Mouse (Mus musculus) MEL (cell line): ENCODE measurements around the gene C1s1.

ENCODE experiments used
- CTCF ChIP-seq, 3 experiments: IDR thresholded peaks in 2 of 3; conservative IDR thresholded peaks in 1 of 3; 2 replicates each; pipeline ENCODE4 v1.5.1; 2011 to 2012; ENCODE audit warnings: low read length in 3 of 3, low read depth in 2 of 3, mild to moderate bottlenecking in 2 of 3, improper control_type of control experiment in 1 of 3, inconsistent platforms in 1 of 3, mixed read lengths in 1 of 3, moderate library complexity in 1 of 3; ENCODE audit not compliant: control insufficient read depth in 1 of 3, insufficient read depth in 1 of 3, poor library complexity in 1 of 3, severe bottlenecking in 1 of 3
- GATA1 ChIP-seq: IDR thresholded peaks from 2 replicates; pipeline ENCODE4 v1.6.1; 2011; ENCODE audit warnings: low read depth, low read length, improper control_type of control experiment
- MAX ChIP-seq: IDR thresholded peaks from 2 replicates; pipeline ENCODE4 v1.6.1; 2011; ENCODE audit warnings: low read length, improper control_type of control experiment
- MXI1 ChIP-seq: IDR thresholded peaks from 2 replicates; pipeline ENCODE4 v1.6.1; 2011; ENCODE audit warnings: mild to moderate bottlenecking, low read depth, low read length, improper control_type of control experiment
- NELFE ChIP-seq: IDR thresholded peaks from 2 replicates; pipeline ENCODE4 v1.6.1; 2011; ENCODE audit warnings: low read depth, low read length, improper control_type of control experiment
- POLR2A ChIP-seq, 2 experiments: IDR thresholded peaks; 2 replicates each; pipeline ENCODE4 v1.6.1; 2011 to 2012; ENCODE audit warnings: low read length in 2 of 2, mild to moderate bottlenecking in 2 of 2, control low read depth in 1 of 2, improper control_type of control experiment in 1 of 2, low read depth in 1 of 2, moderate library complexity in 1 of 2; ENCODE audit not compliant: control insufficient read depth in 1 of 2, insufficient read depth in 1 of 2, poor library complexity in 1 of 2
- SIN3A ChIP-seq: IDR thresholded peaks from 2 replicates; pipeline ENCODE4 v1.6.1; 2012; ENCODE audit warnings: low read length, improper control_type of control experiment, inconsistent platforms
- TAL1 ChIP-seq: IDR thresholded peaks from 2 replicates; pipeline ENCODE4 v1.6.1; 2012; ENCODE audit warnings: mild to moderate bottlenecking, inconsistent platforms, low read length, moderate library complexity, mixed read lengths
- TBP ChIP-seq: IDR thresholded peaks from 2 replicates; pipeline ENCODE4 v1.8.0; 2011; ENCODE audit warnings: low read depth, low read length, improper control_type of control experiment
- TCF12 ChIP-seq: IDR thresholded peaks from 2 replicates; pipeline ENCODE4 v1.6.1; 2014; ENCODE audit warnings: low read depth, mild to moderate bottlenecking, inconsistent platforms, low read length, improper control_type of control experiment, moderate library complexity
- USF2 ChIP-seq, 2 experiments: IDR thresholded peaks; 2 replicates each; pipeline ENCODE4 v1.6.1; 2011 to 2012; ENCODE audit warnings: improper control_type of control experiment in 2 of 2, low read length in 2 of 2, borderline replicate concordance in 1 of 2, inconsistent platforms in 1 of 2, low read depth in 1 of 2, mild to moderate bottlenecking in 1 of 2; ENCODE audit not compliant: insufficient read depth in 1 of 2
- ZC3H11A ChIP-seq: IDR thresholded peaks from 2 replicates; pipeline ENCODE4 v1.6.1; 2012; ENCODE audit warnings: low read depth, mild to moderate bottlenecking, inconsistent platforms, low read length, improper control_type of control experiment
- ZMIZ1 ChIP-seq: IDR thresholded peaks from 2 replicates; pipeline ENCODE4 v1.6.1; 2012; ENCODE audit warnings: low read depth, mild to moderate bottlenecking, inconsistent platforms, low read length, improper control_type of control experiment, moderate library complexity

DNA sequence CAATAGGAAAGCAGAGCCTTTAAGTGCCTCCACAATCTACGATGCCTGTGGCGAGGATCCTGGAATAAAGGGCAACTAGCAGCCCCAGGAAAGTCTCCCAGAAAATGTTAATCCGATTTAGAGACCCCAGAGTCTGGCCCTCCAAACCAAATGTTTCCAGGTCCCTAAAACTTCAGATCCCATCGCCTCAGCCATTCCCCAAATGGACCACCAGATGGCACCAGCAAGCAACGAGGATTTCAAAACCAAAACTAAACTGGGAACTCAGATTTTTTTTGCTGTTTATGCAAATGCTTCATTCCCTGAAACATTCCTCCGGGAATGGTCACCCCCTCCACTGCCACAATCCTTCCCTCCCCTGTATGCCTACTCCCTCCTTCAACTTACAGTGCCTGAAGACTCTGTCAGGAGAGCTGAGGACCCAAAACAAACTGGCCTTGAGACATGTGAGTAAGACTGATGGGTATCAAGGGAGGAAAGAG is 29.8 kb downstream of the C1s1 start, which contains the start of gene C1ra:
- no peak for TF ChIP-seq TBP
- TF ChIP-seq CTCF (IDR thresholded peaks at IDR 0.05 in 2 of 3, conservative IDR thresholded peaks at IDR 0.05 in 1 of 3; ENCODE audit: control insufficient read depth in 1 of 3, insufficient read depth in 1 of 3, low read depth in 2 of 3, low read length in 3 of 3, poor library complexity in 1 of 3, severe bottlenecking in 1 of 3), result peak; percentile 75 to 79 (median 77)
- no peak for TF ChIP-seq TAL1
- peak; percentile 39; the same call in 1 of the 2 replicates for TF ChIP-seq SIN3A
- no peak for TF ChIP-seq MXI1
- TF ChIP-seq MAX, result no peak
- no peak for TF ChIP-seq POLR2A (IDR thresholded peaks at IDR 0.05; ENCODE audit: control insufficient read depth in 1 of 2, insufficient read depth in 1 of 2, low read depth in 1 of 2, low read length in 2 of 2, poor library complexity in 1 of 2)
- no peak for TF ChIP-seq GATA1
- TF ChIP-seq ZMIZ1, result no peak
- TF ChIP-seq USF2 (IDR thresholded peaks at IDR 0.05; ENCODE audit: borderline replicate concordance in 1 of 2, insufficient read depth in 1 of 2, low read depth in 1 of 2, low read length in 2 of 2), result no peak
- no peak for TF ChIP-seq TCF12
- TF ChIP-seq ZC3H11A, result peak; percentile 69
- no peak for TF ChIP-seq NELFE
